Mouse (Mus musculus) frontal cortex, postnatal 14 days (tissue): ENCODE measurements around the gene Nek6.

Source experiments
- DNase-seq, 2 experiments: peaks; one replicate each; pipeline ENCODE4 v3.0.0; 2022; ENCODE audit warnings: low spot score in 2 of 2

The Nek6 gene

DNA sequence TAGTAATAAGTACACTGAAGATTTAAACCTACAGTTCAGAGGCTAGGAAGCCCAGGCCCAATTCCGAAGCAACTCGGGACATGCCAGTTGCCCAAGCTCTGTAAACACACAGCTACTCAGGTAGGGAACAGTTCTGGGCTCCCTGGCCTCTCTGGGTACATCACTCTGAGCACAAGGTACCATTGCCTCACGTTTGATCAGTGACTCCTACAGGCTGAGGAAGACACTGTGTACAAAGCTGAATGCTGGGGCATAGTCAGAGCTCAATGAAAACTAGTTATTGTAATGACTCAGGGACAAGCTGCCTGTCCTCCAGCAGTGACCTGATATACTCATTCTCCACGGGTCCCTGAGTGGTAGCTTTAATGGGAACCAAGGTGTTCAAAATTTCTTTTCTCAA, 109.6 kb downstream of the Nek6 start:
- no peak for DNase-seq

DNA sequence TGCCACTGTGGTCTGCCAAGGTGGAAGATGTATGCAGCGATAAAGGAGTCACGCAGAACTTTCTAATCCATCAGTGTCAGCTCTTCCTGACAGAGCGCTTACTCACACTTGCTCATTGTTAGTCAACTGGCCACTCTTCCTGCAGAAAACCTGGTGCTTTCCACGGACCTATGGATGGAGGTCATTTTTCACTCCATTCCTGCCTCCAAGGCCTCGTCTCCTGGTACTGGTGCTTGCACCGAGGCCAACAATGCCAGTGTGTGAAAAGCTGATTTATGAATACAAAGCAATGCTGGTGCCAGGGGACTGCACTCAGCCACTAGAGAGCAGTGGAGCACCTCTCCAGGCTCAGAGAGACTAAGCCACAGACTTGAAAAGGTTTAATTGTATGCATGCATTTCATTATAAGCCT, 110.2 kb downstream of the Nek6 start:
- DNase-seq = peak; percentile 20 to 21

DNA sequence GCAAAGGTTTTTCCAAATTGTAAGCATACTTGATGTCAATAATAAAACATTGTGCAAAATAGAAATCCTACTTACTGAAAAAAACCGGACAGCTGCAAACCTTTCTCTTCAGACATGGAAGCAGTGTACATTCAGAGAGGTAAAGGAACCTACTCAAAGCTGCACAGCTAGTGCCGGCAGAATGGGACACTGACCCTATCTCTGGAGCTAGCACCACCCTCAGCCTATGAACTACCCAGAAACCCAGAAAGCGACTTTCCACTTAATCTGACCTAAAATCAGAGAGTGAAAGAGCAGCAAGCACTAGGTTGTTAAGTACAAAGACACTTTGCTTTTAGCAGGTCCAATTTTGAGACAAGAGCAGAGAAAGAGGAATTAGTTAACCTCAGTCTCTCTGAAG, 112.0 kb downstream of the Nek6 start:
- no peak for DNase-seq

DNA sequence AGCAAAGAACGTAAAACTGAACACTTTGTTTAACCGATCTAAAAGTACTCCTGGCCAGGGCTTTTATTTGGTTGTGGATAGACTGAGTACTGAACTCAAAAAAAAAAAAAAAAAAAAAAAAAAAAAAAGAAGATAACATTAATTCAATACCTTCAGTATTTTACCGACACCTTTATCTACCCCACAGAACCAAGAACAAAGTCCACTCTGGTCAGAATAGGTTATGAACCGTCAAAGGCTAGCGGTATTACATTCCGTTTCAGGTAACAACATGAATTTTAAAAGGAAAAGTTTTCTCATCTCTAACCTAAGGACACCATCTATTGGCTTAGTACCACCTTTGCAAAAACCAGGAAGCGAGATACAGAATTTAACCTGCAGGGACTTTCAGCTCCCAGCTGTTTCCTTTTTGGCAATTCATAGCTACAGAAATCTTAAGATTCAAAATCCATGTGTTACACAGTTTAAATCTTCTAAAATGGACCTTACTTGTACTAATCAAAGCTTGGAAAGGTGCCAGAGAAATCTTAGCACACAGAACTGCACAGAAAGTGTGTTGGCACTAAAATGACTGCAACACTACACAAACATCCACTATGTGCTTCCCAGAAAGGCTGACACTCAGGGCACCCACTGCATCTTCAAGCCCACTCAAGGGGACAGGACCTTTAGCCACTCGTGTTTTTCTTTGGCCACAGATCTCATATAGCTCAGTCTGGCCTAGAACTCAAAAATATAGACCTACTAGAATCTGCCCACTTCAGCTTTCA, 112.6 kb downstream of the Nek6 start:
- no peak for DNase-seq

DNA sequence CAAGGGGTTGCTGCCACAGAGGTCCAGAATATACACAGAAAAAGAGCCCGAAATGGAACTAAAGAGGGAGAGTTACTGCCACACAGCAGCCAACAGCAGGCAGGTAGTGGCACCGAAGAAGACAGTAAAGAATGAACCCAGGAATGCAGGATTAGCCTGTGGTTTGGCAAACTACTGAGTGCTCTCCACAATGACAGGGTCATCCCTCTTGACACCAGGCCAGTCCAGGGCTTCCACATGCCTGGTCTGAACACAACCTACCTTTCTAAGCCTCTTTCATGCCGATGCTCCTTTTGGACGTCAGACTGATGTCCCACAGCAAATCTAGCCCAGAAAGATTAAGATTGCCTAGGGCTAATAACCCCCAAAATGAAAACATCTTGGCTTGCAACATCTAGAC, 117.4 kb downstream of the Nek6 start:
- no peak for DNase-seq

DNA sequence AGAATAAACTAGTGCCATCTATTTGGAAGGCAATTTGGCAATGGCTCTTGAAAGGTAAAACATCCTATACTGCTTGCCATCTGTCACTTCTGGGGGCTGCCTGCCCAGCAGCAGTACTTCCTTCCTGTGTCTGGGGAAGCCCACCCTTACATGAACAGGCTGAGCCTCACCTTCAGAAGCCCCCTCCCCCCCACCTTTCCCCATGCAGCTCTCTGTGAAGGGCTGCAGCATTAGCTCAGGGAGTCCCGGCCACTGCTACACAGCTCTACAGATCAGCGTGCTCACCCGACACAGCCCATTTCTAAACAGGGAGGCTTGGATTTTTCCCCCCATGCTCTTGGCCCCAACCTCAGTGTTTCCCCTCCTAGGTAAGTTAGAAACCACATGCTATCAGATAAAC, 118.0 kb downstream of the Nek6 start:
- DNase-seq = no peak

DNA sequence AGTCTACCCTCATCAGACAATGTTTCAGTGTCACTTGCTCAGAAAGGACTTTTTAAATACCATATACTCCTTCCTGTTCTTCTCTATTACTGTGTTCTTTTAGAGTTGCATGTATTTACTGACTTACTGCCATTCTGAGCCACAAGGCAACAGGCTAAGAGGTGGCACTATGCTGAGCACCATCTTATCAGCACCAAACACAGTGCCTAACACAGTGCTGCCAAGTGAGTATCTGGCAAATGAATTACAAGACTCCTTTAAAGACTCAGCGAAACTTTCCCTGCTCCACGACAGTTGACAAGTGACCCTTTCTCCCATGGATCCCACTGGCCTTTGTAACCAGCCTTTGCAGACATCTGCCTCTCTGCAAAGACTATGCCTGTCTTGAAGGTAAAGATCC, 119.1 kb downstream of the Nek6 start:
- no peak for DNase-seq

DNA sequence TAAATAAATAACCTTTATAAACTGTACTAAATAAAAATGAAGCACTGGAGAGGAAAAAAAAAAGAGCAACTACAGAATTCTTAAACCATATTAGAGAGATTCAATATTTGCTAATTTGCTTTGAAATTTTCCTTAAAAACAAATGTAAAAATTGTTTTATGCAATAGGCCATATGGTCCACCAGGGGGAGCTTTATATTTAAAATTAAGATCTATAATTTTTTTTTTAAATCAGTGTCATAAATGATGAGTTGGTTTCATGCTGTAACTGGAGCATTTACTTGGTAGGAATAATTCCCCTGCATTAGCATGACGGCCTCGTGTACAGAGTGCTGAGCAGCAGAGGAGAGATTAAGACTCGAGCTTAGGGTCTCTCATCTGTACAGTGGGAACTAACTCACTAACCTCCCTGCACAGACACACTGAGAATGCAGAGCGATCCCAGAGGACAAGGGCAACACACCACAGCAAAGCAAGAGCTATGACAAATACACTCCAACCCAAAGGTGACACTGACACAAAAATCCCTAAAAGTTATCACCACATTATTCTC, 126.3 kb downstream of the Nek6 start:
- DNase-seq = no peak

DNA sequence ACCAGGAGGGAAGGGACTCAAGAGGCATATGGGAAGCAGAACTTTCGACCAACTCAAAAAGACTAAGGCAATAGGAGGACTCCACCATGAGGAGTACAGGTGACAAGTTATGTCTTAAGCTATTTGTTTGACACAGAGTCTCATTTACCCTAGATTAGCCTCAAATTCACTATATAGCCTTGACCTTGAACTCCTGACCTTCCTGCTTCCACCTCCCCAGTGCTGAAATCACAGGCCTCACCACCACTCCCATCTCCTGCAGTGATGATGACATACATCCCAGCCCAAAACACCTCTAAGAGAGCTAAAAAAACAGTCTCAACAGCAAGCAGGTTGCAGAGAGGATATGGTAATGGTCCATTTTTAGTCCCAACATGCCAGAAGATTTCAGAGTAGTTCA, 130.3 kb downstream of the Nek6 start:
- DNase-seq = no peak

DNA sequence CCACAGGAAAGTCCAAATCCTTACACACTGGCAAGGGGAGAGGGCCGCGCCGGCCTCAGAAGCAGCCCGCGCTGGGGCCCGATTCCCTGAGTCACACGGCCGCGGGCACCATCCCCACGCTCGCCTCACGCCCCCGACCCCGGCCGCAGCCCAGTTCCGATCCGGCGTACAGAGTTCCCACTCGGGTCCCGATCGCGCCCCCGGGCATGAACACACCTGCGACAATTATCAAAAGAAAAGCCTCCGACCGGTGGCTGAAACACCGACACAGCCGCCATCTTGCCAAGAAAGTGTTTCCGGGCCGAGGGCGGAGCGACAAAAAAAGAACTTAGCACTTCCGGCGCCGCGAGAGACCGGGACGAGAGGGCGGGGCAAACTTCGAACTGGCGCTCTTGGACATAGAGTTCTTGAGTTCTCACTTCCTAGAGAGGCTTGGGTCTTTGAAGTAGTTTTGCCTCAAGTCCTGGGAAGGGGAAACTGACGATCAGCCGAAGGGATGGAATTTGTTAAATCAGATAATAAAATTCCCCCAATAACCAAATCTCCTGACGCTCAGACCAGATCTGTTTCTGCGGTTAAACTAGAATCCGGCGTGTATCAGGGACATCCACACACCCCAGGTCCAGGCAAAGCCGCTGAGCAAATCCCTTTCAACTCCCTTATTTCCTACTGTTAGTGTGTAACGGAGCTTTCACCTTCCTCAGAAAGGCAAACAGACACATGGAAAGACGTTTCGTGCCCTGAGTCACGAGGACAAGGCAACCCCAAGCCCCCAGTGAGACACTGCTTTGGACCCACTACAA, 132.4 kb downstream of the Nek6 start, which contains the start of gene Psmb7:
Psmb7 (minus strand) TSS at position 463 of the 803 bp plus-strand sequence.
- peak; percentile 73 to 82 for DNase-seq
